Mouse (Mus musculus): ENCODE measurements around the gene Smad5. TPM values are rescaled to one million over a fixed set of nuclear protein-coding genes. Genes with fewer than 3 reads are reported as not detected.

The Smad5 gene
- 10 to 100 TPM; 20.6 to 24.3 TPM for total RNA-seq (2021)
- long read RNA-seq, experiment 1, full-length matches to known transcripts, result 5 of 19 reads
- long read RNA-seq, experiment 1, partial matches to known transcripts, result 13 of 19 reads
- long read RNA-seq, experiment 1, other reads (novel, unspliced or antisense), result 1 of 19 reads
- long read RNA-seq, experiment 2, full-length matches to known transcripts, result 6 of 14 reads
- long read RNA-seq, experiment 2, partial matches to known transcripts, result 0 of 14 reads
- long read RNA-seq, experiment 2, other reads (novel, unspliced or antisense), result 8 of 14 reads

DNA sequence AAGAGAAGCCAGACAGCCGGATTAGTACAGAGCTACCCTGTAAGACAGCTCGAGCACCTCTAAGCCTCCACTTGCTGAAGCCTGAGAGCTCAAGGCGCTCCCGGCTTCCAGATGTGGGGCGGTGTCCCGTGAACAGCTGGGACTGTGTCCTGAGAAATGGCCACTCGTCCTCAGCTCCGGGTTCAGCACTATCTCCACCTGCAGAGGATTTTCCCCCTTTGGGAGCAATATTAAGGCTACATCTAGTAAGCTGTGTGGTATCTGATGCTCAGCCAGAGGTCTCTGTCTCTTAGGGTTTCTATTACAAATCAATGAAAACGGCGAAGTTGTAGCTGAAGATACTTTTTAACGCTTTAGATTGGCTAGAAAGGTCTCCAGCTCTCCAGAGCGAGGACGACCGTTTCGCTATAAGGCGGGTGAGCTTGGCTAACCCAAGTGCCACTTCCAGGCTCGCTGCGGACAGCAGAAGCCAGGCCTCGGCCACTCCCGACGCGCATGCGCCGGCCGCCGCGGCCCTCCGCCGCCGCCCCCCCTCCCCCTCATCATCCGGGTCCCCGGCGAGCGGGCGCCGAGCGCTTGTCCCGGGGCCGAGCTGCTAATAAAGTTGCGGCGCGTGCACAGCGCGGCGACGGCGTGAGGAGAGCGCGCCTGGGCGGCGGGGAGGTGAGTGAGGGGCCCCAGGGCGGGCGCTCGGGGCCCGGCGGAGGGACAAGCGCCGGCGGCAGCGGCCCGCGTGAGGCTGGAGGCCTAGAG lies at the start of gene Smad5:
Smad5 (plus strand) TSS at position 542 of the 753 bp plus-strand sequence.
- peak; percentile 82 to 86 for DNase-seq (ENCODE audit: extremely low spot score in 1 of 2, low spot score in 2 of 2)
- Histone ChIP-seq H3K4me3 (peak within 1 kb of the TSS; percentile 64), H3K27ac (peak within 1 kb of the TSS; percentile 92)
- intact Hi-C loops (cut with DNase I), result loop anchor here (2.0 kb wide), 1 partner anchor 88 kb away; no protein-coding TSS in a partner anchor
- TF ChIP-seq CTCF (IDR thresholded peaks at IDR 0.05), result no peak

DNA sequence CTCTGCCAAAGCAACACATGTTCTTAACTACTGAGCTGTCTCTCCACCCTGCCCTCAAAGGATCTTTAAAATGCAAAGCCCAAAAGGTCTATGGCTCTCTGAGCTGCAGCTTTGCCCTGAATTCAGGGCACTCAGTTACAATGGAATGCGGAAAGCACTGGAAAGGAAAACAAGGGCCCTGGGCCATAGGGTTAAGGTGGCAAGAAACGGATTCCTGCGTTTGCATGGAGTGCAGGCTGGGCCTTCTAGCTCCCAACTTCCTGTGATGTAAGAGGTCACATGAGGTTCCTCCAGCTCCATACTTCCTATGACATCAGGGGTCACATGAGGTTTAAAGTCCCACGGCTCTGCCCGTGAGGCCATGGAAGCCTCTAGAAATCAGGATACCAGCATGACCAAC lies 48.6 kb upstream of the Smad5 start:
- TF ChIP-seq CTCF (IDR thresholded peaks at IDR 0.05), result no peak
- intact Hi-C loops (cut with DNase I), result loop anchor here (10.0 kb wide), 1 partner anchor 611 kb away; no protein-coding TSS in a partner anchor
- DNase-seq (ENCODE audit: extremely low spot score in 1 of 2, low spot score in 2 of 2), result no peak
- H3K4me3 ChIP-seq, result no peak overlapping the region
- H3K27ac ChIP-seq, result no peak overlapping the region

DNA sequence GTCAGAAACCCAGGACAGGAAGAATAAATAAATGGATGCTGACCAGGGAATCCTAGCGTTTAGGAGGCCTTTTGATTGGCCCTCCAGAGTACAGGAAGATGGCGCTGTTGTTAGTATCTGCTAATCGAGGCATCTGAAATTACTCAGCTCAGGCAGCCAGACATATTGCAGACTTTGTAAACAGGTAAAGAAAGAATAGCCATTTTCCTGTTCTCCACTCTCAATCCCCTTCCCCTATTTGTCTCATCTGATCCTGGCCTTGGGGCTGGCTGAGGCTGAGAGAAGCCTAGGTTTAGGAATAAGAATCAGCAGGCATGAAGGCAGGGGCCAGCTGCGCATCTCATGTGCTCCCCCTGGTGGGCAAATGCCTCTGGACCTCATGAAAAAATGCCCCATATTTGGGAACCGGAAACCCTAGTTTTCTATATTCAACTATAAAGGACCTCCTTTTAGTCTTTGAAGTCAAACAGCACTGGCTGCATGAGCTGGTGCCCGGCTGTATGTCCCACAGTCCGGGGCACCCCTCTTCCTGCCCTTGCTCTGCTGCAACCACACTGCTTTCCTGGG lies 44.8 kb upstream of the Smad5 start:
- Histone ChIP-seq H3K27ac (no peak overlapping the region), H3K4me3 (no peak overlapping the region)
- peak; percentile 54 to 75 for DNase-seq (ENCODE audit: extremely low spot score in 1 of 2, low spot score in 2 of 2)
- intact Hi-C loops (cut with DNase I), result loop anchor here (2.0 to 10.0 kb wide), 4 partner anchors 77 to 607 kb away; no protein-coding TSS in a partner anchor
- peak; percentile 84 for TF ChIP-seq CTCF (IDR thresholded peaks at IDR 0.05)

DNA sequence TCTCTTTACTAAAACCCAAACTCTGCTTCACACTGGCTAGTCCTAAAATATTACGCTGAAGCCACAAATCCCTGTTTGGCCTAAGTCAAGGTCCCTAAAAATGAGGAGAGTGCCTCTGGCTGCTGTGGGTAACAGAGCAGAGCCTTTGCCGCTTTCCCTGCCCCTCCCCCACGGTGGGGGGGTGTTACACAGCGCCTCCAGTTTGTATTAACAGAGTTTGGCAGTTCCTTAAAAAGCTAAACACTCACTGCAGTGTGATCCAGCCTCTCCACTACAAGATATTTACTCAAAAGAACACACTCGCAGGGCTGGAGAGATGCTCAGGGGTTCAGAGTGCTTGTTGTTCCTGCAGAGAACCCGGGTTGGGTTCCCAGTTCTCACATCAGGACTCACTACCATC lies 43.9 kb upstream of the Smad5 start:
- DNase-seq (ENCODE audit: extremely low spot score in 1 of 2, low spot score in 2 of 2), result no peak
- Histone ChIP-seq H3K4me3 (no peak overlapping the region), H3K27ac (no peak overlapping the region)
- TF ChIP-seq CTCF (IDR thresholded peaks at IDR 0.05), result no peak
- intact Hi-C loops (cut with DNase I), result loop anchor here (2.0 to 10.0 kb wide), 4 partner anchors 76 to 606 kb away; no protein-coding TSS in a partner anchor

DNA sequence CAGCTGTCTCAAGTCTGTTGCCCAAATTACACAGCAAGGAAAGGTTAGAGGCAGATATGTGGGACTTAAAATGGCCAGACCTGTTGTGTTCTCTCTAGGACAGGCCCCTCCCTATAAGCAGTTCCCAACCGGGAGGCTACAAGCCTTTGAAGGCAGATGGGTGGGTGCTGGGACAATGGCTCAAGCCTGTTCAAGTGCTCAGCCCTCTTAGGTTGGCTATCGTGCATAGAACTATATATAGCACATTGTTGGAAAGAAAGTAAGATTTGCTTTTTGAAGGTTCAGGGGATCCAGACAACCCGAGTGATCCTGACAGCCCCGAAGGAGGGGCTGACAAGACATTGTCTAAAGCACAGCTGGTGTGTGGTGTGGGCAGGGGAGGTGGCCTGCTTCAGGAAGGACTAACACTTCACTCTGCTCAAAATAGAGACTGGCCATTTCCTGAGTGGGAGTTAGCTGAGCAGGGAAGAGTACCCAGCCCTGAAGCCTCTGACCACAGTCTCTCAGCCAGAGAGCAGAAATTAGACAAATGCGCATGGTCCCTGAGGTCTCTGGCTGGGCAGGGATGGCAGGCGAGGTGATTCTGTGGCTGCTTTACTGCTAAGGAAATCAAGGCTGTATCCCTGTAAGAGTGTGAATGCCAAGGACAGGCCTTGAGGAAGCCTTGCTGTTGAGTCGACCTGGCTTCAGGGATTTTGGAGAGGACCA lies 40.7 kb upstream of the Smad5 start:
- TF ChIP-seq CTCF (IDR thresholded peaks at IDR 0.05), result no peak
- no peak for DNase-seq (ENCODE audit: extremely low spot score in 1 of 2, low spot score in 2 of 2)
- H3K4me3 ChIP-seq, result no peak overlapping the region
- H3K27ac ChIP-seq, result no peak overlapping the region
- intact Hi-C loops (cut with DNase I), result no loop called here

DNA sequence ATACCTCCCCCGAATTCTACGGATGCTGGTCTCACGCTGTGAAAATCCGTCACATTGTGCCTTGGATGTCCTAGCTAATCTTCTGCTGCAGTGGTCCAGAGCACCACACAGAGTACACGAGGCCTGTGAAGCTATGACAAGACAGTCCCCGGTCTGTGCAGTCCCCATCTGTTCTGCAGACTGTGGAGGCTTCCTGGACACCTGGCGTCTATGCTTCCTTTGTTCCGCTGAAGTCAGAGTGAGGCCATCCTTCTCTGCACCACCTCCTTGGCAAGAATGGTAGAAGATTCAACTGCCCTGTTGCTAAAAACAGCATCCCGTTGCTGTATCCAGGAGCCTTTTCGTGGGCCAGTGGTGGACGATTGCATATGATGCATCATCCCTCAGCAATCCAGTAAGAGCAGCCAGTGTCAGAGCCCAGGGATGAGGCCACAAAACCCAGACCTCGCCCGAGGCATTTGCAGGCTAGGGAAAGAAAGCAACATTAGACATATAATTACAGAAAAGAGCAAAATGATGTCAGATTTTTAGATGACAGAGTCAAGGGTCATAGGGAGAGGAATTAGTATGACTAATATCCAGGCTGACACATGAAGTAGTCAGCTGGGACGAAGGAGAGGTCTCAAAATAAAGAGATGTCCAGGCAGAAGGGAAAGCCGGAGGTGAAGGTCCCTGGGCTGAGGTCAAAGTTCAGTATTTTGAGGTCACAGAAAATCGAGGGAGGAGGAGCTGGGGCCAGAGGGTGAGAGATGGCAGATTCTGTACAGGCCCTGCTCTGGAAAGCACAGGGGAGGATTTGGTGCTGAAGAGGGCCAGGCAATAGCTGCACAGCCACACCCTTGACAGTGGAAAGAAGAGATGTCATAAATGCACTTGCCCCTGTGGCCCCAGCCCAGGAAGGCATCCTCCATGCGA lies 38.3 kb upstream of the Smad5 start:
- no peak overlapping the region for H3K4me3 ChIP-seq
- no peak for TF ChIP-seq CTCF (IDR thresholded peaks at IDR 0.05)
- H3K27ac ChIP-seq, result no peak overlapping the region
- intact Hi-C loops (cut with DNase I), result no loop called here
- peak in 1 of 2 experiments; percentile 15 for DNase-seq (ENCODE audit: extremely low spot score in 1 of 2, low spot score in 2 of 2)

DNA sequence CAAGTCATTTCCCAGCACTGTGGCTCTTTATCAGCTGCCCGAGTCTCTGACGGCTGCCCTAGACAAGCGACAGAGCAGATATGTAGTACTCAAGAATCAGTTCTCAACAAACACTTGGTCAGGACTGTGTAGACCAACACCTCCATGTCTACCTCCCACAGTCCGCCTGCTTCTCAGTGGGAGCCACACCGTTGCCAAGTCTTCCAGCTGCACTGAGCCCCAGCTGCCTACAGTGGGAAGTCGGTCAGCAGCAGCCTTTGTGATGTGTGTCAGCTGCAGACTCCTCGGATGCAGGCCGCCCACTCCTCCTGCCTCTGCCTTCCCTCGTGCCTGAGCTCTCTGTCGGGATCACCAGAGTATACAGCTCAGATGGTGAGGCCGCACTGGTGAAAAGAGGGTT lies 31.6 kb upstream of the Smad5 start:
- TF ChIP-seq CTCF (IDR thresholded peaks at IDR 0.05), result no peak
- no peak overlapping the region for H3K4me3 ChIP-seq
- H3K27ac ChIP-seq, result no peak overlapping the region
- intact Hi-C loops (cut with DNase I), result no loop called here
- peak; percentile 14 to 22 for DNase-seq (ENCODE audit: extremely low spot score in 1 of 2, low spot score in 2 of 2)

DNA sequence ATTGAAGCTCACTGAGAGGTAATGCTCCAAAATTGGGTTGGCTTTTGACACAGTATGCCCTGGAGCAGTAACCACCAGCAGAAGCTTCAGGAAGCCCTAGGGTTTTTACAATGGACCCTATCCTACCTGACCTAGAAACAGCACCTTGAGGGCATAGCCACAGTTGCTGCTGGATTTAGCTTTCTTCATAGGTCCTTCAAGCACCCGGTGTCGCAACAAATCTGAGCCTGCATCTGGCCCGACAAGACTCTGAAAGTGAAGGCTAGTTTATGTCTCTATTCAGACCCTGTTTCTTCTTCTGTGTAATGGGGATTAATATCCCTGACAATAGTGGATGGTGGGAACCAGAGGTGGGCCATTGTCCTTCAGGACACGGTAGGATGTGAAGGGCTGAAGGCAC lies 25.1 kb upstream of the Smad5 start:
- intact Hi-C loops (cut with DNase I), result no loop called here
- TF ChIP-seq CTCF (IDR thresholded peaks at IDR 0.05), result no peak
- Histone ChIP-seq H3K4me3 (no peak overlapping the region), H3K27ac (no peak overlapping the region)
- DNase-seq (ENCODE audit: extremely low spot score in 1 of 2, low spot score in 2 of 2), result no peak

DNA sequence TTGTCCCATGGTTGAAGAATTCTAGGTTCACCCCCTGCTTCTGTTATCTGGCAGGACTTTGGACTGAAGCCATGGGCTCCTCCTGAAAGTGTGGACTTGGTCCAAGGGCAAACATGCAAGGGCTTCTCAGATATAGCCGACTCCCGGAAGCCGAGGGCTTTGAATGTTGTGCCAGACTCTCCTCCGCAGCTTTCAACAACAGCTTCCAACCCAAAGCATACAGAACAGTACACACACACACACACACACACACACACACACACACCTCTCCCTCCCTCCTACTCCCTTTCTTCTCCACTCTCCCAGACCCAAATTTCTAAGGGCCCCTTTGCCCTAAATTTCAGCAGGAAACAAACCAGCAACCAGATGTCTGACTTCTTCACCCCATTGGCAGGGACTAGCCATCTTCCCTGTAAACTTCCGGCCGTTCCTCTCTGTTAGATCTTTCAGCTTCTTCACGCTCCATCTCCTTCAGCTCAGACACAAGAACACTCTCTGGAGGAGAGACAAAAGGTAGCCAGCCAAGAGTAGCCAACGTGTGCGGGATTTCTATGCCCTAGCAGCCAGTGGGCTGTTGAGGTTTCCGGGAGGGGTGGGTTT lies 24.5 kb upstream of the Smad5 start:
- no peak overlapping the region for H3K27ac ChIP-seq
- no peak overlapping the region for H3K4me3 ChIP-seq
- intact Hi-C loops (cut with DNase I), result no loop called here
- DNase-seq (ENCODE audit: extremely low spot score in 1 of 2, low spot score in 2 of 2), result no peak
- no peak for TF ChIP-seq CTCF (IDR thresholded peaks at IDR 0.05)

DNA sequence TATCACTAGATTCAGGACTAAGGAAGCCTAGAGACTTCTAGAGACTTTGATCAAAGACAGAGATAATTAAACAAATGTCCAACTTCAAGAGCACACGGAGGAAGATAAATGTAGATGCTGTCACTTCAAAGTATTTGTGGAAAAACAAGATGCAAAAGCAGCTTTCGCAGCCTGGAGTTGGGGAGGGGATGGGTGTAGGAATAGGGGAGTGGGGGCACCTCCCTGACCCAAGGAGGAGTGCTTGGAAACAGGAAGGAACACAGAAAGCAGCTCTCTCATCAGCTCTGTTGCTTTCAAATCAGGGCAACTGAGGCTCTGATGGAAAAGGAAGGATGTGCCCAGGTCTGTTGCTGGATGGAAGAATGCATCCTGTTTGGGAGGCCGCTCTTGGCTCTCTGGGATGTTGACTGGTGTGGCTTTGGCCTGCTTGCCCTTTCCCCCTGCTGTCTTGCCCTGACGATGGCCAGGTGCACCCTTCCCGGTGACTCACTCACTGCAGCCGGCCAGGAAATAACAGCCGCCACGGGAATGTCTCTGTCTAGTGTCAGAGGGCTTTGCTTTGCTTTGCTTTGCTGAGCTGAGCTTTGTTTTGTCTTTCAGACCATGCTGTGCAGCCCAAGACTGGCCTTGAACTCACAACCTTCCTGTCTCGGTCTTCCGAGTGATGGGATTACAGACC lies 23.8 kb upstream of the Smad5 start:
- Histone ChIP-seq H3K4me3 (no peak overlapping the region), H3K27ac (no peak overlapping the region)
- DNase-seq (ENCODE audit: extremely low spot score in 1 of 2, low spot score in 2 of 2), result no peak
- intact Hi-C loops (cut with DNase I), result no loop called here
- TF ChIP-seq CTCF (IDR thresholded peaks at IDR 0.05), result no peak

Data from left cerebral cortex, adult 2 months (tissue).